Comparison of ENCODE assay signal across 13 mouse cellular contexts in genomic region chr1:21419370-21419769, GRCm38 (mm10). TPM values are rescaled to one million over a fixed set of nuclear protein-coding genes. Genes with fewer than 3 reads are reported as not detected.
A peak's percentile ranks its signal among the peaks of the same experiment; 100 is the strongest.
DNase-seq lines count a peak whose midpoint lies in the region; ATAC-seq and TF ChIP-seq lines count a peak whose summit lies in the region.
"Had no signal": no experiment of that assay in that cellular context is flagged by ENCODE, and none has a peak within 500 bp of the region (broad histone marks: within the 10 kb centered on the region; RNA-seq: fewer than 3 reads in every experiment).

No protein-coding gene starts in this region.

- no peaks in the 10 kb centered on the region for H3K4me1 ChIP-seq in kidney, postnatal 0 days (replicated peaks; ENCODE audit: insufficient read depth, low read length)
- H3K4me1 ChIP-seq in kidney, embryonic 16.5 days (ENCODE audit: insufficient read depth, low read length): no peaks in the 10 kb centered on the region
- H3K4me1 ChIP-seq: hindbrain, embryonic 15.5 days; midbrain, embryonic 15.5 days had no signal

- no peaks in the 10 kb centered on the region for H3K9me3 ChIP-seq in kidney, postnatal 0 days (replicated peaks; ENCODE audit: low read length)
- no peaks in the 10 kb centered on the region for H3K9me3 ChIP-seq in kidney, embryonic 16.5 days (ENCODE audit: low read length)
- H3K9me3 ChIP-seq: hindbrain, embryonic 15.5 days; midbrain, embryonic 15.5 days had no signal

- H3K4me3 ChIP-seq in kidney, postnatal 0 days (replicated peaks; ENCODE audit: low read depth, low read length): no peak overlapping the region
- no peak overlapping the region for H3K4me3 ChIP-seq in kidney, embryonic 16.5 days (ENCODE audit: low read length)
- H3K4me3 ChIP-seq: hindbrain, embryonic 15.5 days; midbrain, embryonic 15.5 days had no signal

- H3K9ac ChIP-seq in kidney, postnatal 0 days (ENCODE audit: low read depth, low read length): no peak overlapping the region
- no peak overlapping the region for H3K9ac ChIP-seq in kidney, embryonic 16.5 days (replicated peaks; ENCODE audit: low read length)
- H3K9ac ChIP-seq: hindbrain, embryonic 15.5 days; midbrain, embryonic 15.5 days had no signal

- peak; percentile 36 for DNase-seq in embryo, embryonic 10 days (ENCODE audit: low spot score)
- no peak for DNase-seq in embryo, embryonic 9.5 days (ENCODE audit: extremely low spot score)
- peak; percentile 16 for DNase-seq in kidney, postnatal 0 days (ENCODE audit: low spot score)
- DNase-seq in retina, postnatal 1 day: peak; percentile 6
- no peak for DNase-seq in retina, embryonic 14.5 days (ENCODE audit: low spot score)
- peak; percentile 16 for DNase-seq in thymus, postnatal 36 days
- DNase-seq in frontal cortex, postnatal 14 days (ENCODE audit: low spot score in 2 of 2): no peak
- DNase-seq: B cell, adult 2 months; cerebellum, adult 2 months; liver had no signal

- no peak overlapping the region for H3K27ac ChIP-seq in kidney, postnatal 0 days
- H3K27ac ChIP-seq in kidney, embryonic 16.5 days (ENCODE audit: low read length): no peak overlapping the region
- H3K27ac ChIP-seq: hindbrain, embryonic 15.5 days; midbrain, embryonic 15.5 days had no signal

- no peak for ATAC-seq in kidney, postnatal 0 days (replicated peaks; ENCODE audit: low FRiP score, low read depth)
- no peak for ATAC-seq in kidney, embryonic 16.5 days (ENCODE audit: low FRiP score, low TSS enrichment)
- ATAC-seq: midbrain, embryonic 15.5 days had no signal

- H3K4me2 ChIP-seq in kidney, postnatal 0 days (ENCODE audit: low read length): no peak overlapping the region
- no peak overlapping the region for H3K4me2 ChIP-seq in kidney, embryonic 16.5 days (replicated peaks; ENCODE audit: low read depth, low read length)
- H3K4me2 ChIP-seq: hindbrain, embryonic 15.5 days; midbrain, embryonic 15.5 days had no signal

- H3K36me3 ChIP-seq in kidney, postnatal 0 days (ENCODE audit: insufficient read depth, low read length): no peaks in the 10 kb centered on the region
- no peaks in the 10 kb centered on the region for H3K36me3 ChIP-seq in kidney, embryonic 16.5 days (ENCODE audit: insufficient read depth, low read length)
- H3K36me3 ChIP-seq: hindbrain, embryonic 15.5 days; midbrain, embryonic 15.5 days had no signal

- no peaks in the 10 kb centered on the region for H3K27me3 ChIP-seq in kidney, postnatal 0 days (ENCODE audit: insufficient read depth, low read length)
- no peaks in the 10 kb centered on the region for H3K27me3 ChIP-seq in kidney, embryonic 16.5 days (ENCODE audit: insufficient read depth, low read length)
- H3K27me3 ChIP-seq: hindbrain, embryonic 15.5 days; midbrain, embryonic 15.5 days had no signal

- peak; percentile 71 for TF ChIP-seq CTCF in kidney, postnatal 0 days (IDR thresholded peaks at IDR 0.05; ENCODE audit: low read depth)

RNA-seq across cellular contexts. Expression of gene Khdc1b, which starts 36.0 kb away (rescaled TPM):
- polyA plus RNA-seq in kidney, postnatal 0 days (2015; fragmentation: Nextera tagmentation; extraction: Ambion mirVana): 0.07 TPM in 1 of 2 replicates, not detected in the other
- polyA plus RNA-seq in kidney, embryonic 16.5 days (2015; fragmentation: Nextera tagmentation; extraction: Ambion mirVana): 0.08 TPM in 1 of 2 replicates, not detected in the other
- polyA plus RNA-seq: cerebellum, adult 2 months had no signal

RNA-seq across cellular contexts. Expression of gene Khdc1c, which starts 51.2 kb away (rescaled TPM):
- polyA plus RNA-seq in kidney, postnatal 0 days (2015; fragmentation: Nextera tagmentation; extraction: Ambion mirVana): not detected in 2 replicates
- polyA plus RNA-seq in kidney, embryonic 16.5 days (2015; fragmentation: Nextera tagmentation; extraction: Ambion mirVana): not detected in 2 replicates
- polyA plus RNA-seq: cerebellum, adult 2 months; hindbrain, embryonic 15.5 days; midbrain, embryonic 15.5 days had no signal

Comparison
In these comparisons a context has a peak if more than half of its experiments do, and no peak if none do; other contexts are left out.
1. DNase-seq: peak in embryo, embryonic 10 days (single experiment), kidney, postnatal 0 days (single experiment), retina, postnatal 1 day (single experiment) and thymus, postnatal 36 days (2 of 2); none in embryo, embryonic 9.5 days (single experiment), retina, embryonic 14.5 days (single experiment) and frontal cortex, postnatal 14 days (0 of 2).